Mouse (Mus musculus): Measurements from ENCODE around the gene Fbxo40.

Fbxo40 gene

GRCm38 (mm10) chr16:36924312-36924711 is 66.0 kb downstream of the Fbxo40 start:
- in situ Hi-C loops (cut with MseI, MboI): no loop called here

GRCm38 (mm10) chr16:36921980-36922379 is 68.3 kb downstream of the Fbxo40 start:
- in situ Hi-C loops (cut with MseI, MboI): no loop called here

- in situ Hi-C loops (cut with MseI, MboI): no loop called here
Observed at GRCm38 (mm10) chr16:36921067-36921613, 69.1 kb downstream of the Fbxo40 start.

GRCm38 (mm10) chr16:36920410-36920809 is 69.9 kb downstream of the Fbxo40 start:
- in situ Hi-C loops (cut with MseI, MboI): no loop called here

GRCm38 (mm10) chr16:36918505-36918904 is 71.8 kb downstream of the Fbxo40 start:
- in situ Hi-C loops (cut with MseI, MboI): no loop called here

- in situ Hi-C loops (cut with MseI, MboI): no loop called here
Observed at GRCm38 (mm10) chr16:36914195-36914594, 76.1 kb downstream of the Fbxo40 start.

All from mouse trophoblast stem cell (cell line).